Mouse (Mus musculus): ENCODE measurements around the gene Cst7. TPM values are rescaled to one million over a fixed set of nuclear protein-coding genes. Genes with fewer than 3 reads are reported as not detected.
A peak's percentile ranks its signal among the peaks of the same experiment; 100 is the strongest.

Gene Cst7
- polyA plus RNA-seq, 1 experiment from 2014 or later: 7.5 TPM

DNA sequence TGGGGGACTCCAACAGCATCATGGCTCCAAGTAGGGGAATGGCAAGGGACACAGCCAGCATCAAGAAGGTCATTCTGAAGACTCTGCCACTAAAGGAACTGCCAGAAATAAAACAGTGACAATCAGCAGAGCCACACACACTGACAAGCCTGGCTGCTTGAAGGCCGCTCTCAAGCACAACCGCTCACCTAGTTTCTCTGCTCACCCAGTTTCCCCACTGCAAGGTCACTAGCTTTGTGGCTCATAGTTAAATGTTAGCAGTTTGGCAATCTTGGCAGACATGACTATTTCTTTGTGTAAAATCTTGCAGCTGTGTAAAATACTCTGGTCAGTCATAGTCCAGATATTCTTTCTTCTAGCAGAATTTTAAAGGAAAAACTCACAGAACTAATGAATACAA lies 30.0 kb downstream of the Cst7 start:
- no peaks in the 10 kb centered on the region for H3K4me1 ChIP-seq (ENCODE audit: insufficient read depth)
- no peak overlapping the region for H3K4me3 ChIP-seq (ENCODE audit: low read depth, low read length)
- H3K36me3 ChIP-seq (replicated peaks; ENCODE audit: insufficient read depth, low read length): peaks cover 12% of the 10 kb centered on the region
- TF ChIP-seq EP300 (IDR thresholded peaks at IDR 0.05; ENCODE audit: low read depth): no peak
- no peak for TF ChIP-seq CTCF (IDR thresholded peaks at IDR 0.05; ENCODE audit: low read depth)
- H3K27ac ChIP-seq (ENCODE audit: low read depth): no peak overlapping the region
- DNase-seq (no peak), ATAC-seq (no peak)
- no peaks in the 10 kb centered on the region for H3K9me3 ChIP-seq (ENCODE audit: low read length)
- WGBS (ENCODE audit: insufficient replicate concordance): 76% methylated on average over 2 of the region's 2 CpGs
- H3K27me3 ChIP-seq (ENCODE audit: insufficient read depth, low read length): no peaks in the 10 kb centered on the region
- H3K9ac ChIP-seq (replicated peaks): no peak overlapping the region
- no peak overlapping the region for H3K4me2 ChIP-seq (ENCODE audit: low read depth, low read length)

DNA sequence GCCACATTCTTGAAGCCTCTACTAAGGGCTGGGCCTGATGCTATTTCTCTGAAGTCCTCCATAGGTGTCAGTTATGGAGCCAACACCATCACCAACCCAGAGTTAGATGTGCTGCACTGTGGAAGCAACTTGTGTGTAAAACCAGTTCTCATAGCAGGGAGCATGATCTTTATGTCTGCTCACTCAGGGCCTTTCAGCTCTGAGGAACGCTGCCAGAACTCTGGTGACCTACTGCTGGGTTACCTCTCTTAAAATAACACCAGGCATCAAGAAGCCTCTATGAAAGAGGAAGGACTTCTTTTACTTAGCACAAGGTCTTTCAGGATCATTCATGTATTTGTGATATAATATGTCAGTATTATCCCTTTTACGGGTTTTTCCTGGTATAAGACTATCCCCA lies 32.0 kb downstream of the Cst7 start:
- H3K36me3 ChIP-seq (replicated peaks; ENCODE audit: insufficient read depth, low read length): peaks cover 3% of the 10 kb centered on the region; the same call in 1 of the 2 replicates
- no peak for ATAC-seq
- no peak for DNase-seq
- no peak for TF ChIP-seq EP300 (IDR thresholded peaks at IDR 0.05; ENCODE audit: low read depth)
- no peak for TF ChIP-seq CTCF (IDR thresholded peaks at IDR 0.05; ENCODE audit: low read depth)
- H3K27me3 ChIP-seq (ENCODE audit: insufficient read depth, low read length): no peaks in the 10 kb centered on the region
- no peaks in the 10 kb centered on the region for H3K9me3 ChIP-seq (ENCODE audit: low read length)
- H3K4me2 ChIP-seq (ENCODE audit: low read depth, low read length): no peak overlapping the region
- no peak overlapping the region for H3K4me3 ChIP-seq (ENCODE audit: low read depth, low read length)
- H3K4me1 ChIP-seq (ENCODE audit: insufficient read depth): peaks cover 2% of the 10 kb centered on the region
- no peak overlapping the region for H3K9ac ChIP-seq (replicated peaks)
- 79% methylated on average over 2 of the region's 2 CpGs for WGBS (ENCODE audit: insufficient replicate concordance)
- no peak overlapping the region for H3K27ac ChIP-seq (ENCODE audit: low read depth)

DNA sequence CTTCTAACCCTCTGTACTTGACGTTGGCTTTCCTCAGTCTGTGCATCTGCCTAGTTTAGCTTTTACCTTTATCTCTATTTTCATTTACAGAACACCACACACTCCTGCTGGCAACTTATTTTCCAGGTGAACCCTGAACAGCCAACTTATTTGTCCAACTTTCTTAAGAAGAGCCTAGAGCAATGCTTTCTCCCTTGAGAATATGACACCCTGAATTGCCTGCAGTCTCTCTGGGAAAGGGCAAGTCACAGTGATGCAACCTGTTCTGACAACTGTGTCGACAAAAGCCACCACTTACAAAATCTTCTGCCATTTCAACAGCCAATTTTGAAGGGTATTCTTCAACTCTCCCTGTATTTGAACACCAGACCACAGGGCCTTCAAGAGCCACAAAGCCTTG lies 34.6 kb downstream of the Cst7 start:
- ATAC-seq: no peak
- H3K27me3 ChIP-seq (ENCODE audit: insufficient read depth, low read length): no peaks in the 10 kb centered on the region
- no peaks in the 10 kb centered on the region for H3K36me3 ChIP-seq (replicated peaks; ENCODE audit: insufficient read depth, low read length)
- H3K27ac ChIP-seq (ENCODE audit: low read depth): no peak overlapping the region
- no peak for DNase-seq
- no peak overlapping the region for H3K4me2 ChIP-seq (ENCODE audit: low read depth, low read length)
- peaks cover 12% of the 10 kb centered on the region for H3K4me1 ChIP-seq (ENCODE audit: insufficient read depth)
- H3K9ac ChIP-seq (replicated peaks): no peak overlapping the region
- no peak overlapping the region for H3K4me3 ChIP-seq (ENCODE audit: low read depth, low read length)
- WGBS (ENCODE audit: insufficient replicate concordance): 59% methylated on average over 2 of the region's 2 CpGs
- TF ChIP-seq CTCF (IDR thresholded peaks at IDR 0.05; ENCODE audit: low read depth) (no peak), EP300 (IDR thresholded peaks at IDR 0.05; ENCODE audit: low read depth) (no peak)
- H3K9me3 ChIP-seq (ENCODE audit: low read length): no peaks in the 10 kb centered on the region

DNA sequence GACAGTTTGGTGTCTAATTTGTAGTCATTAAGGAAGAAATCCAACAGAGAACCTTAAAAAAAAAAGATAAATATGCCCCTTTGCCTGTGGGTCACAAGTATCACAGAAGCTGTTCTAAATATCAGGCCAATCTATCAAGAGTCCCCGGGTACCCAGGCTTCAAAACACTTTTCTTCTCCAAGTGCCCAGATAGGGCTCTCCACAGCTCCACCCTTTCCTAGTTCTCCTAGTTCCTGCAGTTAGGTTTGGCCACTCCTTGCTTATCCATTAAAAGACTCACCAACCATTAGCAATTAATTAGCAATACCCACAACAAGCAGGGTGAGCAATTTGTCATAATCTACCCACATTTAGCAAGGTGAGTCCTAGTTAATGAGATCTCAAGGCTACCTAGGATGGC lies 36.9 kb downstream of the Cst7 start:
- peak overlapping the region; percentile 94 for H3K4me3 ChIP-seq (ENCODE audit: low read depth, low read length)

DNA sequence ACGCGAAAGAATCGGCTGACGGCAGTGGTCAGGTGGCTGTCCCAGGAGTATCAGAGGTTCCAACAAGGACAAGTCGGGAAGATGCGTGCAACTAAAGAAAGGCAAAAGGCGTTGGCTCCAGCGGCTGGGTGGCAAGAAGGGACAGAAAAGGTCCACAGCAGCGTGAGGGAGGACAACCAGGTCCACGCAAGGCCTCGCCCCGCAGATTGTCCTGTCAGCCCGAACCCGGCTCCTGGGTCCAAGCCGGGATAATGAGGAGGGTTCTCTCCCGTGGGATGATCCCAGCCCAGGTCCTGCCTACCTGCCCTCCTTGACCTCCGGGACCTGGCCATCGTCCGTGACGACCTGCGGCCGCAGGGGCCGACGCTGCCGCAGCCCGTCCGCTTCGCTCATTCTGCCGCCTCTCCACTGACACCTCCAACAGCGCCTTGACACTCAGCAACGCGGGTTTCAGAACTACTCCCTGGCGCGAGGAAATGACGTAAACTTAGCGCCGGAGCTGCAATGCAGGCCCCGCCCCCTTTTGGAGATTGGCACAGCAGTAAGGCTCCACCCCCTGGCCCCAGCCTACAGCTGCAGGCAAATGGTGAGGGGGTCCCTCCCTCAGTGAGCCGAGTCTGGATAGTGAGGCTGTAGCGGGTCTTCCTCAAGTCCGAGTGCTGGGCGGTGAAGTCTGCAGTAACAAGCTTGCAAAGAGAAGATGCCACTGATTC lies 38.0 kb downstream of the Cst7 start, which contains the start of gene Apmap:
TSS of gene Apmap (minus strand) at position 481 of the 713 bp plus-strand sequence.
- DNase-seq (peak; percentile 97), ATAC-seq (peak; percentile 95)
- under 1% methylated on average over 42 of the region's 42 CpGs for WGBS (ENCODE audit: insufficient replicate concordance)
- peak within 1 kb of the TSS; percentile 94 for H3K4me3 ChIP-seq (ENCODE audit: low read depth, low read length)
- H3K9ac ChIP-seq (replicated peaks): peak within 1 kb of the TSS; percentile 88
- peak within 1 kb of the TSS; percentile 98 for H3K4me2 ChIP-seq (ENCODE audit: low read depth, low read length)
- H3K27me3 ChIP-seq (ENCODE audit: insufficient read depth, low read length): no peaks in the 10 kb centered on the region
- TF ChIP-seq EP300 (IDR thresholded peaks at IDR 0.05; ENCODE audit: low read depth): no peak; the same call in 1 of the 2 replicates
- peak; percentile 38 for TF ChIP-seq CTCF (IDR thresholded peaks at IDR 0.05; ENCODE audit: low read depth)
- peak within 1 kb of the TSS; percentile 79 for H3K27ac ChIP-seq (ENCODE audit: low read depth)
- H3K9me3 ChIP-seq (ENCODE audit: low read length): no peaks in the 10 kb centered on the region
- H3K4me1 ChIP-seq (ENCODE audit: insufficient read depth): peaks cover 12% of the 10 kb centered on the region
- H3K36me3 ChIP-seq (replicated peaks; ENCODE audit: insufficient read depth, low read length): no peaks in the 10 kb centered on the region

More for the DNA sequence above, 36.9 kb downstream of the Cst7 start:
- no peak overlapping the region for H3K27ac ChIP-seq (ENCODE audit: low read depth)
- peak overlapping the region; percentile 88; the same call in 1 of the 2 replicates for H3K9ac ChIP-seq (replicated peaks)
- no peak for TF ChIP-seq CTCF (IDR thresholded peaks at IDR 0.05; ENCODE audit: low read depth)
- TF ChIP-seq EP300 (IDR thresholded peaks at IDR 0.05; ENCODE audit: low read depth): no peak
- no peaks in the 10 kb centered on the region for H3K27me3 ChIP-seq (ENCODE audit: insufficient read depth, low read length)
- no peaks in the 10 kb centered on the region for H3K36me3 ChIP-seq (replicated peaks; ENCODE audit: insufficient read depth, low read length)
- ATAC-seq (no peak), DNase-seq (no peak)
- H3K4me2 ChIP-seq (ENCODE audit: low read depth, low read length): peak overlapping the region; percentile 98
- H3K4me1 ChIP-seq (ENCODE audit: insufficient read depth): peaks cover 12% of the 10 kb centered on the region
- WGBS (ENCODE audit: insufficient replicate concordance): 40% methylated on average over 1 of the region's 1 CpGs
- no peaks in the 10 kb centered on the region for H3K9me3 ChIP-seq (ENCODE audit: low read length)

DNA sequence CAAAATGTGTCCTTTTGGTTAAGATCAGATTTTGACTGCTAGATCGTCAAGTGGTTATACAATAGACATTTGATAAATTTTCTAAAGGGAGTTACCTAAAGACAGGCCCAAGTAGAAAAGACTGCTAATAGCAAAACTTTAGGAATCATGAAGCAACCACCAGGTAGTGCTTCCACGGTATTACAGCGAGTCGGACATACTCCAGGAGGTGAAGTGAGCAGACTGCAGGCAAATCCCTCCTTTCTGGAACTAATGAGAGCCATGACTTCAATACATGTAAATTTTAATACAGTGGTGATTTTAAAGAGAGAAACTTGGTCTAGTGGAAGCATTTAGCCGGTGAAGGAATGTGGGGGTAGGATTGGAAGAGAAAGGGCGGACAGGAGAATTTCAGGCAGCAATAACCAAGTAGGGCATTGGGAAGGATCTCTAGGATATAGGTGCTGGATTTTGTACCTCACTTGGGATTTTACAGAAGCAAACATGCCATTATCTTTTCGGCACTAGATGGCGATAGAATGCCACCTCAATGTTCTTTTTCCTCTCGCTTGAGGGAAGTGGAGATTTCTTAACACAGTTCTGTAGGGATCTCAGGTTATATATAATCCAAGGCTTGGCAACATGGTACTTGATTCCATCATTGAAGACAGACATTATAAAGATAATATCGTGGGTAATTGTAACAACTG lies 38.8 kb downstream of the Cst7 start:
- Histone ChIP-seq H3K27ac (ENCODE audit: low read depth) (peak overlapping the region; percentile 79), H3K9me3 (ENCODE audit: low read length) (no peaks in the 10 kb centered on the region), H3K4me1 (ENCODE audit: insufficient read depth) (peaks cover 12% of the 10 kb centered on the region), H3K36me3 (replicated peaks; ENCODE audit: insufficient read depth, low read length) (no peaks in the 10 kb centered on the region), H3K27me3 (ENCODE audit: insufficient read depth, low read length) (no peaks in the 10 kb centered on the region), H3K4me2 (ENCODE audit: low read depth, low read length) (peak overlapping the region; percentile 98), H3K9ac (replicated peaks) (peak overlapping the region; percentile 88), H3K4me3 (ENCODE audit: low read depth, low read length) (peak overlapping the region; percentile 94)
- ATAC-seq (peak; percentile 28), DNase-seq (peak; percentile 64)
- WGBS (ENCODE audit: insufficient replicate concordance): 1% methylated on average over 10 of the region's 10 CpGs
- TF ChIP-seq EP300 (IDR thresholded peaks at IDR 0.05; ENCODE audit: low read depth): no peak
- peak; percentile 94 for TF ChIP-seq CTCF (IDR thresholded peaks at IDR 0.05; ENCODE audit: low read depth)

All from liver, postnatal 0 days (tissue).